Comparison of ENCODE assay signal across 8 mouse cellular contexts in the genomic region with DNA sequence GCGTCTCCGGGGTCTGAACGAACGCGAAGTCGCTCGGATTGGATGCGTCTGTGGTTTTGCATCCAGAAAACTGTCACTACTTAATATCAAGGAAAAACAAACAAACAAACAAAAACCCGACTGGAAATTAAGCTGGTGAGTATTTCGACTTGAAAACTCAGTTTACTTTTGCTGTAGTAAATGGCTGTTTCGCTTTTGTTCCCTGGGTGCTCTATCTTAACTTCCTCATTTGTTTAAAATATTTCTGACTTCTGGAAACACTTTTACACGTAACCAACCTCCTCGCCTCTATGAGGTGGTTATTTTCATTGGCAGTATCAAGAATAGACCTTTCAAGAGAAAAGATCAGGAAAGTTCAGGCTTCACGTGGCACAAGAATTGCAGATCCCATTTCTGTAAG. TPM values are rescaled to one million over a fixed set of nuclear protein-coding genes. Genes with fewer than 3 reads are reported as not detected.
A peak's percentile ranks its signal among the peaks of the same experiment; 100 is the strongest.
DNase-seq lines count a peak whose midpoint lies in the region; ATAC-seq and TF ChIP-seq lines count a peak whose summit lies in the region.

No protein-coding gene starts in this region.

- ATAC-seq in heart, embryonic 15.5 days (replicated peaks; ENCODE audit: insufficient number of reproducible peaks, insufficient read depth, low FRiP score, low read depth): no peak
- no peak for ATAC-seq in G1E (ENCODE audit: extremely low read depth, insufficient number of reproducible peaks, low FRiP score, poor library complexity, severe bottlenecking)
- ATAC-seq in hindbrain, embryonic 11.5 days (ENCODE audit: low FRiP score): no peak
- ATAC-seq in midbrain, embryonic 12.5 days (ENCODE audit: low FRiP score, low read depth): no peak

- H3K4me2 ChIP-seq in heart, embryonic 15.5 days: peak overlapping the region; percentile 64
- H3K4me2 ChIP-seq in hindbrain, embryonic 11.5 days (replicated peaks; ENCODE audit: low read depth, low read length): peak overlapping the region; percentile 64
- peak overlapping the region; percentile 72 for H3K4me2 ChIP-seq in midbrain, embryonic 12.5 days (replicated peaks)

- TF ChIP-seq CTCF in G1E (IDR thresholded peaks at IDR 0.05; ENCODE audit: low read depth, low read length): no peak

- no peak for DNase-seq in heart, adult 11 months
- no peak for DNase-seq in G1E (ENCODE audit: low spot score)
- no peak for DNase-seq in hindbrain, embryonic 11.5 days (ENCODE audit: low spot score)
- no peak for DNase-seq in urinary bladder, adult 18-20 months (ENCODE audit: low spot score in 2 of 2)
- no peak for DNase-seq in cerebellum, postnatal 14 days
- DNase-seq in adrenal gland, postnatal 10 days: no peak

- H3K27ac ChIP-seq in heart, embryonic 15.5 days: peak overlapping the region; percentile 94
- H3K27ac ChIP-seq in hindbrain, embryonic 11.5 days (ENCODE audit: low read depth, low read length): no peak overlapping the region; the same call in 1 of the 2 replicates
- no peak overlapping the region; the same call in 1 of the 2 replicates for H3K27ac ChIP-seq in midbrain, embryonic 12.5 days (replicated peaks)

- H3K36me3 ChIP-seq in heart, embryonic 15.5 days: peaks cover 15% of the 10 kb centered on the region
- H3K36me3 ChIP-seq in G1E (replicated peaks): peaks cover 35% of the 10 kb centered on the region
- H3K36me3 ChIP-seq in hindbrain, embryonic 11.5 days (ENCODE audit: control insufficient read depth, insufficient read depth, low read length): peaks cover 5% of the 10 kb centered on the region; the same call in 1 of the 2 replicates
- peaks cover 17% of the 10 kb centered on the region for H3K36me3 ChIP-seq in midbrain, embryonic 12.5 days

- H3K9me3 ChIP-seq in heart, embryonic 15.5 days (replicated peaks): no peaks in the 10 kb centered on the region
- no peaks in the 10 kb centered on the region for H3K9me3 ChIP-seq in G1E (replicated peaks)
- no peaks in the 10 kb centered on the region for H3K9me3 ChIP-seq in hindbrain, embryonic 11.5 days (ENCODE audit: control insufficient read depth, low read length)
- H3K9me3 ChIP-seq in midbrain, embryonic 12.5 days: no peaks in the 10 kb centered on the region

- H3K4me3 ChIP-seq in heart, embryonic 15.5 days: peak overlapping the region; percentile 96
- peak overlapping the region; percentile 94 for H3K4me3 ChIP-seq in G1E (ENCODE audit: low read depth, low read length)
- peak overlapping the region; percentile 91 for H3K4me3 ChIP-seq in hindbrain, embryonic 11.5 days (ENCODE audit: low read depth, low read length)
- H3K4me3 ChIP-seq in midbrain, embryonic 12.5 days: peak overlapping the region; percentile 81

- peaks cover 19% of the 10 kb centered on the region for H3K4me1 ChIP-seq in heart, embryonic 15.5 days (replicated peaks)
- H3K4me1 ChIP-seq in G1E (ENCODE audit: insufficient read depth, low read depth, low read length): peaks cover 24% of the 10 kb centered on the region
- peaks cover 2% of the 10 kb centered on the region; the same call in 1 of the 2 replicates for H3K4me1 ChIP-seq in hindbrain, embryonic 11.5 days (replicated peaks; ENCODE audit: control insufficient read depth, insufficient read depth, low read length)
- H3K4me1 ChIP-seq in midbrain, embryonic 12.5 days: peaks cover 22% of the 10 kb centered on the region

- 2% methylated on average over 14 of the region's 14 CpGs for WGBS in heart, embryonic 15.5 days
- 10% methylated on average over 14 of the region's 14 CpGs for WGBS in hindbrain, embryonic 11.5 days
- WGBS in midbrain, embryonic 12.5 days: 10% methylated on average over 14 of the region's 14 CpGs

- peak overlapping the region; percentile 79 for H3K9ac ChIP-seq in heart, embryonic 15.5 days
- peak overlapping the region; percentile 84 for H3K9ac ChIP-seq in hindbrain, embryonic 11.5 days (ENCODE audit: low read depth, low read length)
- peak overlapping the region; percentile 93 for H3K9ac ChIP-seq in midbrain, embryonic 12.5 days (replicated peaks)

- H3K27me3 ChIP-seq in heart, embryonic 15.5 days: no peaks in the 10 kb centered on the region
- no peaks in the 10 kb centered on the region for H3K27me3 ChIP-seq in G1E (ENCODE audit: insufficient read depth, low read length)
- no peaks in the 10 kb centered on the region for H3K27me3 ChIP-seq in hindbrain, embryonic 11.5 days (ENCODE audit: control insufficient read depth, insufficient read depth, low read length)
- H3K27me3 ChIP-seq in midbrain, embryonic 12.5 days: no peaks in the 10 kb centered on the region

RNA-seq across cellular contexts. Expression of a gene that starts 1.1 kb away (rescaled TPM):
- 45.2 and 47.8 TPM in 2 replicates for polyA plus RNA-seq in heart, embryonic 15.5 days (2015; fragmentation: Nextera tagmentation; extraction: Ambion mirVana)
- 150 and 152 TPM in 2 replicates for total RNA-seq in G1E (2014; fragmentation: Nextera tagmentation)
- 70.0 and 76.4 TPM in 2 replicates for total RNA-seq in G1E (2017)
- polyA plus RNA-seq in G1E (2012): 34.8 and 37.2 TPM in 2 replicates
- 109 and 125 TPM in 2 replicates for polyA plus RNA-seq in hindbrain, embryonic 11.5 days (2014; fragmentation: Nextera tagmentation; extraction: Ambion mirVana)
- 114 and 116 TPM in 2 replicates for polyA plus RNA-seq in midbrain, embryonic 12.5 days (2016; fragmentation: Nextera tagmentation; extraction: Ambion mirVana)
- 100 to 1,000 TPM; 109 to 115 TPM for total RNA-seq in adrenal gland, postnatal 10 days (2021)

RNA-seq across cellular contexts. Expression of a gene that starts 1.4 kb away (rescaled TPM):
- 4.4 and 5.2 TPM in 2 replicates for polyA plus RNA-seq in heart, embryonic 15.5 days (2015; fragmentation: Nextera tagmentation; extraction: Ambion mirVana)
- total RNA-seq in G1E (2014; fragmentation: Nextera tagmentation) (64.0 and 73.3 TPM in 2 replicates), G1E (2017) (29.0 and 30.6 TPM in 2 replicates)
- 1.9 and 2.0 TPM in 2 replicates for polyA plus RNA-seq in G1E (2012)
- 7.6 and 9.6 TPM in 2 replicates for polyA plus RNA-seq in hindbrain, embryonic 11.5 days (2014; fragmentation: Nextera tagmentation; extraction: Ambion mirVana)
- 10.6 and 11.2 TPM in 2 replicates for polyA plus RNA-seq in midbrain, embryonic 12.5 days (2016; fragmentation: Nextera tagmentation; extraction: Ambion mirVana)
- 10 to 100 TPM; 15.4 to 16.7 TPM for total RNA-seq in adrenal gland, postnatal 10 days (2021)
